Mouse (Mus musculus) cerebellum, adult 2 months (tissue): ENCODE measurements around the gene Ankrd13b.

Experiments
- CTCF ChIP-seq: fragments of 200-500 bp; IDR thresholded peaks from 2 replicates; pipeline ENCODE4 v1.5.1; 2011; ENCODE audit warnings: low read depth, mild to moderate bottlenecking, control low read depth, low read length, moderate library complexity, borderline replicate concordance; ENCODE audit not compliant: insufficient read depth
- POLR2A ChIP-seq: fragments of 200-500 bp; IDR thresholded peaks from 2 replicates; pipeline ENCODE4 v1.6.1; 2011; ENCODE audit warnings: low read length, control low read depth, borderline replicate concordance; ENCODE audit not compliant: insufficient read depth

DNA sequence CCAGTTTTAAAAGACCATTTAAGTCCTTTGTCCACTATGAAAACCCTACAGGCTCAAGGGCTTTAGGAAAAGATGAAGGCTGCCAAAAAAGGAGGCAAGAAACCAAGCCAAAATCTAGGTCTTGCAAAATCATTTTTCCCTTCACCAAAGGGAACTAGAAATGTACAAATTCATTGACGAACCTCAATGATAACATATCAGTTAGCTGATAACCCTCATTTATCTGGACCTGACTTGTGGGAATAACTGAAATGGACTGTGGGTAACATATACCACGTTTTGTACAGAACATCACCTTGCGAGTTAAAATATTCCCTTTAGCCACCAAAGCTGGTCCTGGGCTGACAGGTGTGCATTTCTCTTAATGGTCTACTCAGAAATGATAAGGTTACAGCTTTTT lies 40.2 kb upstream of the Ankrd13b start:
- TF ChIP-seq CTCF = no peak
- no peak for TF ChIP-seq POLR2A
